Mouse (Mus musculus) embryo, embryonic 9.5 days (tissue): Measurements from ENCODE around the gene Acsm4.

Experiments used
- DNase-seq: peaks from one replicate; pipeline ENCODE4 v3.0.0-alpha.2; 2017; ENCODE audit errors: extremely low spot score

Acsm4 gene

DNA sequence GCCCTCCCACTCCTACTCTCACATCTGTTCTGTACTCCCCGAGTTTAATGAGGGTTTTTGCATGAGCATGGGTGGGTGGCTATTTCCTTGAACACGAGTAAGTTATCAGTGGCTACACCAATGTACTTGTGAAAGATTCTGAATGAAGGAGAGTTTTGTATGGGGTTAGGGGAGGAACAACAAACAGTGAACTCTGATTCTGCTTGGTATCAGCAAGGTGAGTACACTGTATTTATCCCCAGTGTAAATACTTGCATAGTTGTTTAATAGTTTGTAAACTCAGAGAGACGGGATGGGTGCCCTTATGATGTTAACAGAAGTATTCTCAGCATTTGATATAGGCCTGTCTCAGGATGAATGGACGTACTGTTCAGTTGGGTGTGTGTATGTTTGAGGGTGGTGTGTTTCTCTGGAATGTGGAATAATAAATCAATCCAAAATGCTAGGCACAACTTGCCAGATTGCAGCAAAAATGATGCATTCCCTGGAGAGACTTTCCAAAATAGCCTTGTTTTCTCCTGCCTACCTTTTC lies 72.4 kb downstream of the Acsm4 start:
- DNase-seq, result no peak
